Mouse (Mus musculus): ENCODE measurements around the gene Limk1.
"Not testable (repeated sequence)": the region's sequence is repeated elsewhere in the genome, so short reads cannot be mapped to it uniquely, and the experiment has no call there.

The Limk1 gene

GRCm38 (mm10) chr5:134678031-134678430 is 10.4 kb downstream of the Limk1 start:
- in situ Hi-C loops (cut with MboI, MseI), result no loop called here

GRCm38 (mm10) chr5:134677491-134677890 is 10.9 kb downstream of the Limk1 start:
- in situ Hi-C loops (cut with MboI, MseI), result no loop called here

- in situ Hi-C loops (cut with MboI, MseI), result no loop called here
Measured at GRCm38 (mm10) chr5:134675956-134676759, 12.2 kb downstream of the Limk1 start.

- in situ Hi-C loops (cut with MboI, MseI), result no loop called here
Measured at GRCm38 (mm10) chr5:134674977-134675376, 13.4 kb downstream of the Limk1 start.

GRCm38 (mm10) chr5:134672611-134673010 is 15.8 kb downstream of the Limk1 start:
- in situ Hi-C loops (cut with MboI, MseI), result no loop called here

GRCm38 (mm10) chr5:134672198-134672516 is 16.2 kb downstream of the Limk1 start:
- in situ Hi-C loops (cut with MboI, MseI), result no loop called here

GRCm38 (mm10) chr5:134671335-134672197 is 16.8 kb downstream of the Limk1 start:
- in situ Hi-C loops (cut with MboI, MseI), result no loop called here

GRCm38 (mm10) chr5:134669001-134669708 is 19.2 kb downstream of the Limk1 start:
- in situ Hi-C loops (cut with MboI, MseI), result loop anchor here (10.0 kb wide), 1 partner anchor 654 kb away; no protein-coding TSS in a partner anchor

GRCm38 (mm10) chr5:134668495-134668894 is 19.9 kb downstream of the Limk1 start:
- in situ Hi-C loops (cut with MboI, MseI), result loop anchor here (10.0 kb wide), 1 partner anchor 654 kb away; no protein-coding TSS in a partner anchor

GRCm38 (mm10) chr5:134656708-134657107 is 31.7 kb downstream of the Limk1 start:
- in situ Hi-C loops (cut with MboI, MseI), result no loop called here

GRCm38 (mm10) chr5:134652015-134652414 is 36.4 kb downstream of the Limk1 start:
- in situ Hi-C loops (cut with MboI, MseI), result no loop called here

- in situ Hi-C loops (cut with MboI, MseI), result no loop called here
Measured at GRCm38 (mm10) chr5:134650926-134651325, 37.5 kb downstream of the Limk1 start.

GRCm38 (mm10) chr5:134648976-134649375 is 39.4 kb downstream of the Limk1 start:
- in situ Hi-C loops (cut with MboI, MseI), result not testable (repeated sequence)

GRCm38 (mm10) chr5:134647394-134647793 is 41.0 kb downstream of the Limk1 start:
- in situ Hi-C loops (cut with MboI, MseI), result no loop called here

- in situ Hi-C loops (cut with MboI, MseI), result no loop called here
Measured at GRCm38 (mm10) chr5:134646461-134646860, 41.9 kb downstream of the Limk1 start.

- in situ Hi-C loops (cut with MboI, MseI), result no loop called here
Measured at GRCm38 (mm10) chr5:134644643-134645118, 43.7 kb downstream of the Limk1 start.

GRCm38 (mm10) chr5:134644121-134644520 is 44.3 kb downstream of the Limk1 start:
- in situ Hi-C loops (cut with MboI, MseI), result no loop called here

GRCm38 (mm10) chr5:134640371-134640770 is 48.0 kb downstream of the Limk1 start:
- in situ Hi-C loops (cut with MboI, MseI), result no loop called here

GRCm38 (mm10) chr5:134639269-134639682 is 49.1 kb downstream of the Limk1 start, which contains the start of gene Eif4h:
Eif4h (minus strand) TSS chr5:134639490.
- in situ Hi-C loops (cut with MboI, MseI), result no loop called here

GRCm38 (mm10) chr5:134638461-134639268 is 49.7 kb downstream of the Limk1 start:
- in situ Hi-C loops (cut with MboI, MseI), result no loop called here

- in situ Hi-C loops (cut with MboI, MseI), result no loop called here
Measured at GRCm38 (mm10) chr5:134637820-134638367, 50.5 kb downstream of the Limk1 start.

All from T-helper 1 cell (primary cell).